Mouse (Mus musculus) thymus, postnatal 14 days (tissue): Measurements from ENCODE around the gene Serping1.

Source experiments
- DNase-seq: peaks from one replicate; pipeline ENCODE4 v3.0.0; 2021

The Serping1 gene

DNA sequence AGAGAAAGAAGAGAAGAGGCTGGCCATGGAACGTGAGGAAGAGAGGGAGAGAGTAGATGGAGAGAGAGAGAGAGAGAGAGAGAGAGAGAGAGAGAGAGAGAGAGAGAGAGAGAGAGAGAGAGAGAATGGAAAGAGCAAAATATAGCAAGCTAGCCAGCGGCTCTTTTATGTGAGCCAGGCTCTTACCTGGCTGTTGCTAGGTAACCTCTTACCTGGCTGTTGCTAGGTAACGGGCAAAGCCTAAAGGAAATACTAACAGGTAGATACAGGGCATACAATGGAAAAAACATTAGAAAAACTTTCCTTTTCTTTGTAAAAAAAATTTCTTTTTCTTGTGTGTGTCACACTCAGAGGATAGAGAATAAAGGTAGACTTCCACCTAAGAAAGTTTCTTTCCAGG lies 2.5 kb upstream of the Serping1 start:
- no peak for DNase-seq

DNA sequence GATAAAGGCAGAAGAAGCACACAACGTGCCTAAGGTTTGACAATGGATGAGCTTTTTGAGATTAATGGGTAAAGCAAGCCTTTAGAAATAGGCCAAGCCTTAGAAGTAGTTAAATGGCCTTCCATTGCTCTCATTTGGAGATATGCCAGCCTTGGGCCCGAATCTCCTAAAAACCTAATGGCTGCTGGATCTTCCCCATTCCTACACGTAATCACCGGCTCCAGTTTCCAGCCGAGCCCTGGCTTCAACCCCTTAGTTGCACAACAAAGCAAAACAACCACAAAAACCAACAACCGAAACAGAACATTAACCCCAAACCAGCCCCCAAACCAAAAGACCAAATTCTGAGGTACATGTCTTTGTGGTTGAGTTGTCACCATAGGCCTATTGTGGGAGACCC lies 421 bp upstream of the Serping1 start:
- DNase-seq, result no peak

DNA sequence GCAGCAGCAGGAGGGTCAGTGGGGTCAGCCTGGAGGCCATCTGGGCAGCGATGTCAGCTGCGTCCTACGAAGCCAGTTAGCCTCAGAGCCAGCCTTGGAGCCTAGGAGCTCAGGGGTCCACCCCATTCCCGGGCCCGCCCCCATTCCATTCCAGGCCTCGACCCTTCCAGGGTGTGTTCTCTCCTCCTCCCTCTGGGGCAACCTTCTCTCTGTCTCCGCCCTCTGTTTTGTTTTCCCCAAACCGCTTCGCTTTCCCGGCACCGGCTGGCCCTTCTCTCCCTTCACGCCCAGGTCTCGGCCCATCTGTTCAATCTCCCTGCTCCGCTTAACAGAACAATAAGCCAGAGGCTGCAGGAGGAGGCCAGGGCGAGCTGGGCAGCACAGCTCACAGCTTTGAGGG lies 493 bp downstream of the Serping1 start:
- DNase-seq, result no peak

DNA sequence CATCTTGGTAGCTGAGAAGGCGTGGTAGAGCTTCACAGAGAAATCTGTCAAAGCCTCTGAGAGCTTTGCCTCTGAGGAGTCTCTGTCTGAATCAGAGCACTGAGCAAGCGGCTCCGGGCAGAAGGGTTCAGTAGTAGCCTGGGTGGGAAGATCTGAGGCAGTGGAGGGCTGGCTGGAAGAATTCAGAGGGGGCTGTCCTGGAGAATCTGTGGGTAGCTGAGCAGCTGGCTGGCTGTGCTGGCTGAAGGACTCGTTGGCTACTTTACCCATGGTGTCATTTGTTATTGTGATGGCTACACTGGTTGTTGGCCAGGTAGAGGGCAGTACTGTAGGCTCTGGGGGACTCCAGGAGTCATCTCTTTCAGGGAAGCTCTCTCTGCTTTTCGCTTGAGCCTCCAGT lies 2.0 kb downstream of the Serping1 start:
- DNase-seq, result no peak

DNA sequence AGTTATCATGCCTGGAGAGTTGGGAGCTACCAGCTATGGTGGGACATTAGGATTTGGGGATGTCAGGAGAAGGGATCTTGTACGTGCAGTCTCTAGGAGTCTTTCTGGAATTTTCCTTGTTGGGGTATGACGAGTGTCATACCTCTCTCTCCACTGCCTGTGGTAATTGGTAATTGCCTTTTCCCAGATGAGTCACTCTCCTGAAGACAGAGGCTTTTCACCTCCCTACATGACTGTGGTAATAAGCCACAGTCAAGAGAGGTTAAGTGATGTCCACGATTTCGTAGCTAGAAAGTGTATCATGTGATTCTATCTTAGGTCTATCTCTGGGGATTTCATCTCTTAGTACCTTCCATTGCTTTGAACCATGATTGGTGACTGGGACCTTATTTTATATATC lies 2.8 kb downstream of the Serping1 start:
- no peak for DNase-seq

DNA sequence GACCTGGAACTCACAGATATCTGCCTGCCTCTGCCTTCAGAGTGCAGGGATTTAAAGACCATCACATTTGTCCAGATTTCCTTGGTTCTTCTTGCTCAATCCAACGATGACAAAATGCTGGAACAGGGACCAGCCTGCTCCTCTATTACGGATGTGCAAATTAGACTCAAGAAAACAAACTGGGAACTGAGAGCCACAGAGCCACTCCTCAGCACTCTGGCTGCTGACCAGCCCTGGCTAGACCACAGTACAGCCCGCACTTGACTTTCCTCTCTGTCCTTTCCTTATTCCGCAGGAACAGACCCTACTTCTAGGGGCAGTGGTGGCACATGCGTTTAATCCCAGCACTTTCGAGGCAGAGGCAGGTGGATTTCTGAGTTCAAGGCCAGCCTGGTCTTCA lies 4.7 kb downstream of the Serping1 start:
- DNase-seq, result no peak

DNA sequence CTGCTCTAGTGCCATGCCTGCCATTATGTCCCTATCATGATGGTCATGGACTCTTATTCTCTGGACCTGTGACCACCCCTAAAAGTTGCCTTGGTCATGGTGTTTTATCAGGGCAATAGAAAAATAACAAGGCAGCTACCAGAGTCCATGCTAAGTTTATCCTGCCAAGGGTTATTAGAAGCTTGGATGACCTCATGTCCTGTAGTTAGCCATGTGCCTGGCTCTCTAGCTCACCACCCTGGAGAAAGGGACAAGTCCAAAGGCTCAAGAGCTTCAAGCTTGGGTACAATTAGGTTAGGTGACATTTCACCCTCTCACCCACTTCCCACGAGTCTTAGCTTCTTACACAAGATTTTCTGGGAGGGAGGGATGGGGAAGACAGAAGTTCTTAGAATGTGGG lies 12.4 kb downstream of the Serping1 start:
- no peak for DNase-seq

DNA sequence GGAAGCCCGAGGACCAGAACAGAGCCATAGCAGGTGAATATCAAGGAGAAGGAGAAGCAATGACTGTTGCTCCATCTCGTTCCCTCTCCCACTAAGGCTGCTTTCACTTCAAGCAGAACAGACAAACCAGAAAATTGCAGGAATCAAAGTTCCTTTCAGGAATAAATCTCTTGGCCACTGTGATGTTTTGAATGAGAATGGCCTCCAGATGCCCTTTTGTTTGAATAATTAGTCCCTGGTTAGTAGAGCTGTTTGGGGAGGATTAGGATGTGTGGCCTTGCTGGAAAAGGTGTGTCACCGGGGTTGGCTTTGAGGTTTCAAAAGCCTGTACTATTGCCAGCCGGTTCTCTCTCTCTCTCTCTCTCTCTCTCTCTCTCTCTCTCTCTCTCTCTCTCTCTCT lies 12.9 kb downstream of the Serping1 start:
- no peak for DNase-seq

DNA sequence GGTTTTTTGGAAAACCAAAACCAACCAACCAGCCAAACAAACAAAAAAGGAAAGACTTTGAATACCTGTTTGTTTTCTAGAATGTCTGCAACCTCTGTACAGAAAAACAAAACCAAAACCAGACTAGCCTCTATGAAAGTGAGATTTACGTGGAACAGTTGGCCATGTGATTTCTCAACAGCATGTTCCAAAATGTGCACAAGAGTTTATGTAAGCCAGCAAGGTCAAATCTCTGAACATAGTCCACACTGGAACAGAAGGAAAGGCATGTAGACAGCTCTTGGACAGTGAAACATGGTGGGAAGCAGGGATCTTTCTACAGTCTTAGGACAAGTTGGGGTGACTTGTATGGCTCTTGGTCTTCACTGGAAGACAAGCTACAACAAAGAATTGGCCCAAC lies 13.4 kb downstream of the Serping1 start:
- no peak for DNase-seq

DNA sequence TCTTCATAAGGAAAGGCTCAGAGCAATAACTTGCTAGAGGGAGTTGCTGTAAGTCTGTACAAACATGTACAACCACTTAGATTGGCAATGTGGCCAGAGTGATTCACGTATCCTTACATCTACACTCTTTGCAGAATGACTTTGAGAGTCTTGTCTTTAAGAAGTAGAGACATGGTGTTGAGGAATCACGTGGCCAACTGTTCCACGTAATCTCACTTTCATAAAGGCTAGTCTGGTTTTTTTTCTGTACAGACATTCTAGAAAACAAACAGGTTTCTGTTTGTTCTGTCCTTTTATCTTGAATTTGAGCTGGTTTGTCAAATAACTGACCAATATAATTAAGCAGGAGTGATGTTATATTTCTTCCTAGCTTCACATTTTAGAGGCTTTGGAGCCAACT lies 13.9 kb downstream of the Serping1 start:
- no peak for DNase-seq

DNA sequence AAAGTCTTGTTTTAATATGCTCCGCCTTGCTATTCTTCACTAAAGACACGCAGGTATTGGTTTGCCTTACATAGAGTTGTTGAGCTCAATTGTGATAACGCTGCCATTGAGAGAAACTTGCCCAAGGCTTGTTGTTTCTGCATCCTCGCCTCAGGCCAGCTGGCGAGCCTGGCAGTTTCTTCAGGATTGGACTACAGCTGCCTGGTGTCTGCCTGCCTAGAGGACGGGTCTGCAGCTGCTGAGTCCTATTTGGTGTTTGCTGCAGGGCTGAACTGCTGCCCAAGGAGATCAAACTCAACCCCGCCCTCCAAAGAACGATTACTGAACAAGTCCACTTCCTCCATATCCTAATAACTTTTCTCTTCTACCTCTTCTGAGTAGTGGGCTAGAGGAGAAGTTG lies 14.5 kb downstream of the Serping1 start:
- DNase-seq, result no peak

DNA sequence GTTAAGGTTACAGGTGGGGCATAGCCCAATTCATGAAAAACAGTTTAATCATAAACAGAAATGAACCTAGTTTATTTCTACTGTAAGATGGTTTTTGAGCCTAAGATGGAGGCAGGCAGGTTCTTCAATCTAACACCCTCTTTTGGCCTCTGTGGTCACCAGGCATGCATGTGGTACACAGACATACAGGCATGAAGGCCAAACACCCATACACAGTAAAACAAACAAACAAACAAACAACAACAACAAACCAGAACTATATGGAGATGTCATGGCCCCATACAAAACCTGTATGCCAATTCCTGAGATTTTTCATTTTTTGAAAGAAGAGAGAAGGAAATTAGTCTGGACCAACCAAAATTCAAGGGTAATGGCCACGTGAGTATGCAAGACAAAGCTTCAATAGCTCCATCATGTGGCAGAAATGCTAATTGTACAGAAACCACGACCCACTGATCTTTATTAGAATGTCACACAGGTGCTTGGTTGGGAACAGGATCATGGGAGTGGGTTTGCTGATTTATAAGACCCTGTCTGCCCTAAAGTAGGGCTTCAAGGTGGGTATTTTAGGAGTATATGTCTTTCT lies 16.6 kb downstream of the Serping1 start:
- no peak for DNase-seq

DNA sequence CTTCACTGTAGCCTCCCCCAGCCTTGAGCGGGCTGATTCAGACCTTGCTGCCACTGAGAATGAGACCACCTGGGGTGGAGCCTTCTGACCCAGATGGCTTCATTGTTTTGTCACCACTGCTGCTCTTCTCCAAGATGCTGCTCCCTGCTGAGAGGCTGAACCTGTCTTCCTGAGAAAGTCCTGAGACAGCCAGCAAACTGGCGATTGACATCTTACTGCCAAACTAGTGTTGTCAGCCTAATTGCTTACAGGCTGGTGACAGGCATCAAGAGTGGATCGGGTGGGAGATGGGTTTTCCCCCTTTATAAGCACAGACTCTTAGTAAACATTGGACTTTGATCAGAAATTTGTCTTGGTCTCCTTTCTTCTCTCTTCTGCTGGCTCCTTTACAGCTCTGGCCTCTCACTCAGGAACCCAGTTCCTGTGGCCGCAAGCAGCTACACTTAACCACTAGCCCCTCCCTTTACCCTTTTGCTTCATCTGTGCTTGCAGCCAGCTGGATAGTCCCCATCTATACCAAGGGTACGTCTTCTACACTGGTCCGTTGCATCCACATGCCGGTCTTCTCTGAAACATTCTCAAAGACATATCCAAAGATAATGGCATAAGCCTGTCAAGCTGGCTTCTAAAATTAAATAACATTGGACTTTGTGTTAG lies 18.1 kb downstream of the Serping1 start:
- no peak for DNase-seq

DNA sequence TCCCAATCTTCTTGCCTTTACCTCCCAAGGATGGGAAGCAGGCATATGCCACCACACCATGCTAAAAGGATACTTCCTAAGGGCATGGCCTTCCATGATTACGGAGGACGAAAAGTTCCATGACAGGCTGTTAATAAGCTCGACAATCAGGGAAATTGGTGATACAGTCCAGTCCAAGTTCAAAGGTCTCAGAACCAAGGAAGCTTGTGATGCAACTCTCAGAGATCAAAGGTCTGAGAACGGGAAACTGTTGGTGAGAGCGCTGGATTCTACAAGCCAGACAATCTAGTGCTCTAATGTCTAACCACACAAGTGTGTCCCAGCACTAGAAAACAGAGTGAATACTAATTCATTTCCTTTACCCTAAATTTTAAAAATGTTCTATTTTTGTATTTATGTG lies 19.0 kb downstream of the Serping1 start:
- no peak for DNase-seq

DNA sequence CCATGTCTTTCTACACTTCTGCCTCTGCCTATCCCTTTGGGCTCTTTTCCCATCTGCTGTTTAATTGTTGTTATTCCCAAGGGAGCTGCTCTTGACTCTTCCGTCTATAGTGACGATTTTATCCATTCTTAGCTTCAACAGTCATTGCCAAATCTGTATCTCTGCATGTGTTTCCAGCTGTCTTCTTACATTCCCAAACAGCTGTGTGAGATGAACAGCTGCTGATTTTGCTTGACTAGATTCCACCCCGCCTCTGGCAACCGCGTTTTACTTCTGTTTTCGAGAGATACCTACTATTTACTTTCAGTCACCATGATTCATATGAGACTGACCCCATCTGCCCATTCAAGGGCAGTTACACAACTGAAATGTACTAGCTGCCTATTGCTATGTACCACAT lies 25.1 kb downstream of the Serping1 start:
- DNase-seq, result no peak

DNA sequence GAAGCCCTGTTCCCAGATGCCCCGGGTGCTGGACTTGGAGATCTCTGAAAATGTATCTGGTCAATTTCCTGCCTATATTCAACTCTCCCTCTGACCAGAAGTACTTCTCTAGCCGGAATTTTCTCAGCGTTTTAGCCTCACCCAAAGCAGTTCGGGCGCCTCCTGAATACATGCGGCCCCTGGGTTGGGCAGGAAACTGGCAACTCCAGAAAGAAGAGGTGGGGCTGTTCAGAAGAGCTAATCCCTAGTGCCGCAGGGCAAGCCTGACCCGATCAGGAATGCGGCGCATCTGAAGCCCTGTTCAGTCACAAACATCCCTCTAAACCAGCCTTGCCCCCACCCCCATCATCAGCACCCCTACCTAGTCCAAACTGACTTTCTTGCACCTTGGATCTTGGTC lies 31.1 kb downstream of the Serping1 start:
- no peak for DNase-seq

DNA sequence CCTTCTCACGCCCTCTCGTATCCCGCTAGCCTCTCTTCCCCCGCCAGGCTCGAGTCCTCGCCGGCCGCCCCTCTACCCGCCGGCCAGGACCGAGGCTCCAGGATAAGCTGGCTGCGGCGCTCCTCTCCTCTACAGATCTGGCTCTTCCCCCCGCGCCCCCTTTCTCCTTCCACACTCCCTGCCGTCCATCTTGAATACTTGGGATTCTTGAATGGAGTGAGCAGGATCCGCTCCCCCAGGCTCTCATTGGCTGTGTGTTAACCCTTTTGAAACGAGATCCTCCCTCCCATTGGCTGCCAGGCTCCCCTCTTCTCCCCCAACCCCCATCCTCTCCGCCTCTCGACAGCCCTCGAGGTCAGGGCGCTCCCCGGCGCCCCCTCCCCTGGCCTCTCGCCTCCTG lies 31.7 kb downstream of the Serping1 start, which contains the start of gene Gm19426:
Gm19426 (minus strand) TSS at position 95 of the 400 bp plus-strand sequence.
- DNase-seq, result peak; percentile 41

DNA sequence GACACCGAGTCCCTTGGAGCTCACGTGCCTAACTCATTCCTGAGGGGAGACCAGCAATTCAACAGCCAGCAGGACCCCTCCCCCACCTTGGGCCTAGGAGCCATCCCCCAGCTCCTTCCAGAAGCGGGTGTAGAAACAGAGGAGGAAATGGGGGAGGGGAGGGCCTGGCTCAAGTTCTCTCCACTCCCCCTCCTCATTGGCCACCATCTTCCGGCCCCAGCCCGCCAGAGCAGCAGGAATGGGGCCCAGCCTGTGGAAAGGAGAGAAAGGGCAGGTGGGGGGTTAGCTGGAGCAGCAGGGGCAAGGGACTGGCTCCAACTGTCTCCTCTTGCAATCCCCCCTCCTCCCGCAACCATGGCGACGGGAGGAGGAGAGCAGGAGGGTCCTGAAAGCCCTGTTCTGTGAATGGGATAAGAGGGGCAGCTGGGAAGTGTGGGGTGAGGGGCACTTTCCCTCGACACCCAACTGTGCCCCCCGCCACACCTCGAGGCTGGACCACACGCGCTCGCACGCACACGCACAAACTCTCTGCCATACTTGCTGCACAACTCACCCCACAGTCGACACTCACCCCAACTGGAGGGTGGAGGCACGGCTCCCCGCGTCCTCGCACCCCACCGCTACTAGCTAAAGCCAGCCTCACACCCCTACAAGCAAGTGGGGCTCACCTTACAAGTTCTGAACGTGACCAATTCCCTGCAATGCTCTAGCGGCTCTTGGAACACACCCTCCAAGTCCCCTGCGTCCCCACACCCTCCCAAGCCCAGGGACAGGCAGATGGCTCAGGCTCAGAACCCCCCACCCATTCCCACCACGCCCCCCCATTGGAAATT lies 32.6 kb downstream of the Serping1 start:
- DNase-seq, result no peak

DNA sequence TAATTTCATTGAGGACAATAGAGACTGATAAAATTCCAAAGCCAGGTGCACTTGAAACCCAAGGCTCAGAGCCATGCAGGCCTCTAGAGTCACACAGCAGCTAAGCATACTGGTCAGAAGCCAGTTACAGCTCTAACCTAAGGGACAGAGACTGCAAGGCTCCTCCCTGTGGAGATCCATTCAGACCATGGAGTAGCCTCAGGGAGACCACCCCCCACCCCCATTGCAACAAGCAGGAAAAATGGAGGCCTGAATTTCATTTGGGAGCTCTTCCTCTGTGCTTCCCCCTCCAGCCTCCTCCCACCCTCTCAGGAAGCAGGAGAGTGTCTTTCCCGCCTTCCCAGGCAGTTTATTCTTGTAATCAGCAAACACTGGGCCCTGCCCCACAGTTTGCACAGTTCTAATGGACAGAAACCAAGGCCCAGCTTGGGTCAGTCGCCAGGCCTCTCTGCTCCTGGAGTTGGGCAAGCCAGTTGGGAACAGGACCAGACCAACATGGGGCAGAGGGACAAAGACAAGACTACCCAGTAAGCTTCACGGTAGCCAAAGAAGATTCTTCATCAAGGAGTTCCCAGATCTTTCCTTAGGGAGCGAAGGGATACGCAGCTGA lies 33.3 kb downstream of the Serping1 start:
- no peak for DNase-seq

DNA sequence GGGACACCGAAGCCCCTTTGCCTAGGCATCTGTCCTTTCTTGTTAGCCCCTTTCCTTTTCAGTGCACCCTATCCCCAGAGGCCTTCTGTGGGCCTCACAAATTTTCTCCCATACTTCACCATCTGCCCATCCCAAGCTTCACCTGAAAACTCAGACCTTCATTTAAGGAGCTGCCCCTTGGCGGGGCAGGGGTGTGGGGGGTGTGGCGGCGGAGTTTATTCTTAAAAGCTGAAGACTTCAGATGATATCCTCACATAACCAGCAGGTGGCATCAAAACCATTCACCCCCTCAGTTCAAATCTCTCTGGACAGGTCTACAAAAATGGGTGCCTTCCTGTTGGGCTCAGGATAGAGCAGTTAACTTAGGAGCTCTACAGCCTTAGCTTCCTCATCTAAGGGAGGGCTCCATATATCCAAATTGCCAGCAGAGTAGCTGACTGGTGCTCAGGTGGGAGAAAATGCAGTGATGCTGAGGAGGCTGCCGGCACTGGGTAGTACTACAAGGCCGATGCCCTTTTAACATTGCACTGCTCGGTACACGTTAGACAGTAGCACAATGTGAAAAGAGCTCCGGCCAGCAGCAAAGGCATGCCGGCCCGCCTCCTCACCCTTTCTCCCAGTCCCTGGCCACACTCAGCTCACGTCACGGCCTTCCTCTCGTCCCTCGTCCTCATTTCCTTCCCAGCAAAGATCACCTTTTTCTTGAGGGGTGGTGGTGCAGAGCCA lies 34.5 kb downstream of the Serping1 start:
- DNase-seq, result peak; percentile 40

DNA sequence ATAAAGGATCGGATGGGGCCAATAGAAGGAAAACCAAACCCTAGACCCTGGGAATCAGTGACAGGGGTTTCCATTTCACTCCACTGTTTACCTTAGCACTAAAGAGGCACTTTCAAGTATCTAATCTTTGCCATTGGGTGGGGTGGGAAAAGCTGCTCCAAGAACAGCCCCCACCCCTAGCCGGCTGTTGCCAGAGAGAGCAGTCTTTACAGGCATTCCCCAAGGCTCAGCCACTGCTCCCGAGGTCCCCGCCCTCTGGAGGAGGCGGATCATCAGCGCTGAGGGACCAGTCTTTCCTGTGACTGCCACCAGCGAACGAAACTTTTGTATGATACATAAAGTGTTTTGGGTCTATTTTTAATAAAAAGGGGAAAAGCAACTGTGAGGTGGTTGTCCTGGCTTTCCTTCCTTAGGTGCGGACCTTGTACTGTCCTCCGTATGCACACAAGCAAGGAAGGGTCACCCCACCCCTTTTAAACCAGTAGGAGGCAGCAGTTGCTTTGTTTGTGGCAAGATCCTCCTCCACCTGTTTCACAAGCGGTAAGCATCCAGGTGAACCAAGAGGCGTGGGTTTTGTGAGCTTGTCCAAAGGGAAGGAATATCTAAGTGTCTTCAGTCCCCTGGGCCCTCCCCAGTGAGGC lies 36.9 kb downstream of the Serping1 start:
- DNase-seq, result peak; percentile 29

DNA sequence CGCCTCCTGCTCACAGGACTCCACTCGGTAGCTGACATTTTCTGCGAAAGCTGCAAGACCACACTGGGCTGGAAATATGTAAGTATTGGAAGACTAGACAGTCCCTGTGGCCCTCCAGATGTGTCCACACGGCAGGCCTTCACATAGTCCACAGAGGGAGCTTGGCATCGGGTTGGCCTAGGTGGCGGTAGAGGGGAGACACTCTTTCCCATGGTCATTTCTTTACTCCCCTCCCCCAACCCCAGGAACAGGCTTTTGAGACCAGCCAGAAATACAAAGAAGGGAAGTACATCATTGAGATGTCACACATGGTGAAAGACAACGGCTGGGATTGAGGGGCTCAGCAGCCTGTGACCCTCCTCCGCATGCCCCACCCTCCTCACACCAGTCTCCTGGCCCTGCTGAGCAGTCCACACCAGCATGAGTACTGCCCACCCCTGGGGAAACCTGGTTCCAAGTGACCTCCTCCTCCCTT lies 37.8 kb downstream of the Serping1 start:
- DNase-seq, result no peak
